Mouse (Mus musculus) brain, embryonic 14.5 days (tissue): Measurements from ENCODE around the gene D630045J12Rik.

ENCODE experiments used
- CTCF ChIP-seq: fragments of 200-500 bp; IDR thresholded peaks from 2 replicates; pipeline ENCODE4 v1.5.1; 2012; ENCODE audit warnings: inconsistent platforms, mild to moderate bottlenecking, moderate library complexity, borderline replicate concordance; ENCODE audit not compliant: insufficient read depth, insufficient read length; ENCODE audit errors: extremely low read depth
- POLR2A ChIP-seq: fragments of 200-500 bp; IDR thresholded peaks from 2 replicates; pipeline ENCODE4 v1.6.1; 2012; ENCODE audit warnings: mild to moderate bottlenecking, inconsistent platforms, borderline replicate concordance; ENCODE audit not compliant: poor library complexity, insufficient read depth, insufficient read length, severe bottlenecking; ENCODE audit errors: extremely low read depth

- TF ChIP-seq CTCF (no peak), POLR2A (no peak)
These were observed 11.0 kb downstream of the D630045J12Rik start for GRCm38 (mm10) chr6:38242833-38243232.
